Mouse (Mus musculus) neural tube, embryonic 13.5 days (tissue): ENCODE measurements around the gene Mbd3. TPM values are rescaled to one million over a fixed set of nuclear protein-coding genes. Genes with fewer than 3 reads are reported as not detected.
A peak's percentile ranks its signal among the peaks of the same experiment; 100 is the strongest.

ENCODE experiments used
- ATAC-seq: fragments of 200-750 bp; cut with Nextera tagmentation; 2 replicates; pipeline ENCODE4 v1.8.0; 2017; ENCODE audit warnings: low read depth, mild to moderate bottlenecking, moderate TSS enrichment, moderate library complexity
- H3K27ac ChIP-seq: fragments of 300-500 bp; sonication (generic); replicated peaks from 2 replicates; pipeline ENCODE4 v1.5.1; 2015; ENCODE audit warnings: moderate library complexity, mild to moderate bottlenecking, inconsistent platforms
- H3K27me3 ChIP-seq: fragments of 300-500 bp; sonication (generic); 2 replicates; pipeline ENCODE4 v1.6.1; 2015; ENCODE audit warnings: mild to moderate bottlenecking, inconsistent platforms
- H3K36me3 ChIP-seq: fragments of 300-500 bp; sonication (generic); 2 replicates; pipeline ENCODE4 v1.6.1; 2015; ENCODE audit warnings: mild to moderate bottlenecking, inconsistent platforms
- H3K4me1 ChIP-seq: fragments of 300-500 bp; sonication (generic); replicated peaks from 2 replicates; pipeline ENCODE4 v1.6.1; 2015; ENCODE audit warnings: inconsistent platforms
- H3K4me2 ChIP-seq: fragments of 300-500 bp; sonication (generic); 2 replicates; pipeline ENCODE4 v1.6.1; 2015; ENCODE audit warnings: inconsistent platforms, mild to moderate bottlenecking, moderate library complexity
- H3K4me3 ChIP-seq: fragments of 300-500 bp; sonication (generic); 2 replicates; pipeline ENCODE4 v1.5.1; 2015; ENCODE audit warnings: mild to moderate bottlenecking, inconsistent platforms
- H3K9ac ChIP-seq: fragments of 300-500 bp; sonication (generic); 2 replicates; pipeline ENCODE4 v1.6.1; 2015; ENCODE audit warnings: moderate library complexity, mild to moderate bottlenecking, inconsistent platforms
- H3K9me3 ChIP-seq: fragments of 300-500 bp; sonication (generic); 2 replicates; pipeline ENCODE4 v1.6.1; 2016; ENCODE audit warnings: inconsistent platforms
- WGBS: fragments of 180-500 bp; shearing (Covaris S2); methylation state at CpG from one replicate; pipeline ENCODE4 v1.1.7; 2015; 5-methylcytosine and 5-hydroxymethylcytosine counted together
- polyA plus RNA-seq: library from polyadenylated mRNA; unstranded; fragments of >200 nt; fragmentation: Nextera tagmentation; extraction: Ambion mirVana; gene quantifications from 2 replicates; pipeline ENCODE4 v1.2.1, GENCODE M21; 2015

The Mbd3 gene
- polyA plus RNA-seq, 1 experiment from 2014 or later = 241 TPM

DNA sequence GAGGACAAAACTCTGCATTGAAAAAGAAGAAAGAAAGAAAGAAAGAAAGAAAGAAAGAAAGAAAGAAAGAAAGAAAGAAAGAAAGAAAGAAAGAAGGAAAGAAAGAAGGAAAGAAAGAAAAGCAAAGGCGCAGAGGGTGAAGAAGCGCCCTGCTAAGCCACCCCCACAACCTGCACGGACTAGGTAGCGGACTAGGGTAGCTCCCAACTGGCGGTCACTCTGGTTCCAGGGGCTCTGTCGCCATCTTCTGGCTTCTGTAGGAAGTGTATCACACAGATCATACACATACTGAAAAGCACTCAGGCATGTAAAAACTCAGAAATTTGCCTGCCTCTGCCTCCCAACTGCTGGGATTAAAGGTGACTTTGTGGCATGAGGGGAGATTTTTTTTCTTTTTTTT is 25.3 kb downstream of the Mbd3 start:
- no peaks in the 10 kb centered on the region for H3K9me3 ChIP-seq
- peaks cover 9% of the 10 kb centered on the region for H3K4me1 ChIP-seq
- ATAC-seq = no peak
- H3K27ac ChIP-seq = no peak overlapping the region
- no peak overlapping the region for H3K4me2 ChIP-seq
- H3K27me3 ChIP-seq = no peaks in the 10 kb centered on the region
- no peaks in the 10 kb centered on the region for H3K36me3 ChIP-seq
- H3K4me3 ChIP-seq = no peak overlapping the region
- 19% methylated on average over 6 of the region's 6 CpGs for WGBS
- no peak overlapping the region for H3K9ac ChIP-seq

DNA sequence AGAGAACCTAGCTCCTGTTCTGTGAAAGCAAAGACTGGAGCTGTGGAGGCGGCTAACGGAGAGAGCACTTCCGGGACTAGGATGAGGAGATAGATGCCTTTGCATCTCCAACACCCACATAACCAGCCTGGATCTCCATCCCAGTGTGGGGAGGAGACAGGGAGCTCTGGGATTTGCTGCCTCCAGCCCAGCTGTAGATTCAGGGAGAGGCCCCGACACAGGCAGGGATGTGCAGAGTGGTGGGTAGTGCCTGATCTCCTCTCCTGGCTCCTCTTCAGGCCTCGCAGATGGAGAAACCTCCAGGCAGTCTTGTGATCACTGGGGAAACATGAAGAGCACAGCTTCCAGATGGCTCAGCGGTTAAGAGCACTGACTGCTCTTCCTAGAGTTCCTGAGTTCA is 26.6 kb downstream of the Mbd3 start:
- peaks cover 9% of the 10 kb centered on the region for H3K4me1 ChIP-seq
- no peak overlapping the region for H3K4me3 ChIP-seq
- no peak overlapping the region for H3K27ac ChIP-seq
- no peaks in the 10 kb centered on the region for H3K9me3 ChIP-seq
- no peak for ATAC-seq
- 78% methylated on average over 6 of the region's 6 CpGs for WGBS
- H3K36me3 ChIP-seq = no peaks in the 10 kb centered on the region
- H3K27me3 ChIP-seq = peaks cover 3% of the 10 kb centered on the region; the same call in 1 of the 2 replicates
- H3K9ac ChIP-seq = 0 out of 2 replicates have a peak overlapping the region, but pooled peaks have one; percentile 1
- H3K4me2 ChIP-seq = no peak overlapping the region

DNA sequence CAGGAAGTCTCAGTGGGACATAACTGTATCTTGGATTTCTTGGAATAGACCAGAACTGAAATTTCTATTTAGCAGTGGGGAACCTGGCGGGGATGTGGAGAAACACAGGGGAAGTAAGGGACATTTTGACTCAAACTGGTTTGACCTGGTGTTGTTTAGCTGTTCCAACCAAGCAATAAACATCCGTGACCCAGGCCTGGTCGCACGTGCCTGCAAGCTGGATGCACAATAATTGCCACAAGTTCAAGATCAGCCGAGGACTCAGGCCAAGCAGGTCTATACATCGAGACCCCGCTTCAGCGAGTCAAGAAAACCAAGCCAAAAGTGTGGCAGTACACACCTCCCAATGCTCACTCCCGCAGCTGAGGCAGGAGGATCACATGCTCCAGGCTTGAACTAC is 27.4 kb downstream of the Mbd3 start:
- Histone ChIP-seq H3K27me3 (peaks cover 10% of the 10 kb centered on the region), H3K36me3 (no peaks in the 10 kb centered on the region), H3K9ac (peak overlapping the region; percentile 49), H3K9me3 (no peaks in the 10 kb centered on the region), H3K4me2 (peak overlapping the region; percentile 29), H3K27ac (no peak overlapping the region), H3K4me3 (peak overlapping the region; percentile 22; the same call in 1 of the 2 replicates), H3K4me1 (peaks cover 9% of the 10 kb centered on the region)
- 46% methylated on average over 9 of the region's 9 CpGs for WGBS
- no peak for ATAC-seq

DNA sequence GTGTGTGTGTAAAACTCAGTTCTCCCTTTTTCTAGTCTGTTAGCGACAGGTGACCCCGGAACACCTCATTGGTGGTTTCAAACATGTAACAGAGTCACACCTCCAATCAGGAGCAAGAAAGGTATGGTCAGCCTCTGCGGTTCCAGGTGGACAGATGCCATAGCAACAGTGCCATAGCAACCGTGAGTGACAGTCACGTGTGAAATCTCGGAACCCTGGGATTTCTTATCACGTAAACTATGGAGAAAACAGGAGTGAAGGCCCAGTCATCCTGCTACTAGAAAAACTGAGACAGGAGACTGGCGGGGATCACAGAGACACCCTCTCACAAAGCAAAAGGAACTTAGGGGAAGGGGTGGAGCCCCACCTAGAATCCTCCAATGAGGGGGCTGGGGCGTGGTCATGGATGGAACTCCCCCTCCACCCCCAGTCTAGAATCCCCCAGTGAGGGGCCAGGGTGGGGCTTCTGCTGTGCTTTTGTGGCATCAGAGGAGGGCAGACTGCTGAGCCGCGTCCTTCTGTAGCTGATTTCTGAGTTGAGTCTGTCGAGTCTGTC is 27.9 kb downstream of the Mbd3 start:
- peak overlapping the region; percentile 29 for H3K4me2 ChIP-seq
- H3K9me3 ChIP-seq = no peaks in the 10 kb centered on the region
- ATAC-seq = peak; percentile 63
- peaks cover 9% of the 10 kb centered on the region for H3K4me1 ChIP-seq
- WGBS = 4% methylated on average over 12 of the region's 12 CpGs
- peak overlapping the region; percentile 22 for H3K4me3 ChIP-seq
- no peaks in the 10 kb centered on the region for H3K36me3 ChIP-seq
- H3K9ac ChIP-seq = peak overlapping the region; percentile 49; the same call in 1 of the 2 replicates
- no peak overlapping the region for H3K27ac ChIP-seq
- H3K27me3 ChIP-seq = peaks cover 12% of the 10 kb centered on the region

DNA sequence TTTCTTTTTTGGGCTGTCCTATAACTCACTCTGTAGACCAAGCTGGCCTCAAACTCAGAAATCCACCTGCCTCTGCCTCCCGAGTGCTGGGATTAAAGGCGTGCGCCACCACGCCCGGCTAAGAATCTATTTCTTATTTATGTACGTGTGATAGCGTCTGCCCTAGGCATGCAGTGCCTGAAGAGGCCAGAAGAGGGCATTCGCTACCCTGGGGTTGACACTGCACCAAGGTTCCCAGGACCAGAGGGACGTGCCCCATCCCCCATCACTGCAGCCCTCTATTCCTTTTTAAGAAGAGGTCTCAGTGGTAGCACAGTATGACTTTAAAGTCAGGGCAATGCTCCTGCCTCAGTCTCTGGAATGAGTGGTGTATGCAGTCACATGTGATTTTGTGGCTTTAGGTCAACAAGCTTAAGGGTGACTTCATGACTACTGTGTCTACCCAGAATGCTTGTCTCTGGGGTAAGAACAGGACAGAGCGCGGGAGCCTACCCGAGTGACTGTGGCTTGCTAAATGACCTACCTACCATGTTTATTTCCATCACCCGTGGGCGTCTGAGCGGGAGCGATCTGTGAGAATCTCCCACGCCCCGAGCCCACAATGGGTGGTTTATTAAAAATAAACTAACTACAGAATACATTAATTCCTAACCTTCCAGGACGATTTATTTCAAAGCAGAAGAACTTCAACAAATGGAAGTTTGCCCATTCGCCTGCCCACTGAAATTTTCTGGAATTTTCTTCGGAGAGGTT is 29.2 kb downstream of the Mbd3 start:
- Histone ChIP-seq H3K4me2 (no peak overlapping the region), H3K4me3 (no peak overlapping the region), H3K27me3 (peaks cover 12% of the 10 kb centered on the region), H3K4me1 (peaks cover 9% of the 10 kb centered on the region), H3K27ac (no peak overlapping the region), H3K9ac (no peak overlapping the region), H3K36me3 (no peaks in the 10 kb centered on the region), H3K9me3 (no peaks in the 10 kb centered on the region)
- no peak for ATAC-seq
- WGBS = 85% methylated on average over 21 of the region's 21 CpGs

DNA sequence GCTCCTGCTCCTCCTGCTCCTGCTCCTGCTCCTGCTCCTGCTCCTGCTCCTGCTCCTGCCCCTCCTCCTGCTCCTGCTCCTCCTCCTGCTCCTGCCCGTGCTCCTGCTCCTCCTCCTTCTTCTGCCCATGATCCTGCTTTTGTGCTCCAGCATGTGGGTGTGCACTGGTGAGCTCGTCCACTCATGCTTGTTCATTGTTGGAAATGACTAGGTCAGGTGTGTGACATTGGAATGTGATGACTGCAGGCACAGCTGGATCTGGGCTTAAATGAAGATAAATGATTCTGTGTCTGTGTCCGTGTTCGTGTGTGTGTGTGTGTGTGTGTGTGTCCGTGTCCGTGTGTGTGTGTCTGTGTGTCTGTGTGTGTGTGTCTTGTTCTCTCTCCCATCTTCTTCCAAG is 31.0 kb downstream of the Mbd3 start:
- WGBS = 87% methylated on average over 6 of the region's 6 CpGs
- Histone ChIP-seq H3K9me3 (no peaks in the 10 kb centered on the region), H3K27me3 (peaks cover 25% of the 10 kb centered on the region)

DNA sequence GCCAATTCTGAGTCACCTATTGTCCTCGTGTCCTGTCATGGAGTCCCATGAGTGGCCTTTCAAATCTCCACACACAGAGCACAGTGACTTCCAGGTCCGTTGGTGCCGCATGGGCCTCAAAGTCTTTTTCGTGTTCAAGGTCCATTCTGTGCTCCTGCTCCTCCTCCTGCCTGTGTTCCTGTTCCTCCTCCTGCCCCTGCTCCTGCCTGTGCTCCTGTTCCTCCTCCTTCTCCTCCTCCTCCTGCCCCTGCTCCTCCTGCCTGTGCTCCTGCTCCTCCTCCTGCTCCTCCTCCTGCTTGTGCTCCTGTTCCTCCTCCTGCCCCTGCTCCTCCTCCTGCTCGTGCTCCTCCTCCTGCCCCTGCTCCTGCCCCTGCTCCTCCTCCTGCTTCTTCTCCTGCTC is 31.4 kb downstream of the Mbd3 start:
- no peak for ATAC-seq
- H3K27me3 ChIP-seq = peaks cover 26% of the 10 kb centered on the region
- peaks cover 15% of the 10 kb centered on the region for H3K4me1 ChIP-seq
- WGBS = 66% methylated on average over 5 of the region's 5 CpGs
- no peak overlapping the region for H3K4me2 ChIP-seq
- H3K27ac ChIP-seq = no peak overlapping the region
- H3K36me3 ChIP-seq = no peaks in the 10 kb centered on the region
- H3K4me3 ChIP-seq = no peak overlapping the region
- no peak overlapping the region for H3K9ac ChIP-seq
- no peaks in the 10 kb centered on the region for H3K9me3 ChIP-seq

More for the DNA sequence above, 31.0 kb downstream of the Mbd3 start:
- Histone ChIP-seq H3K27ac (no peak overlapping the region), H3K4me3 (no peak overlapping the region), H3K4me1 (peaks cover 15% of the 10 kb centered on the region), H3K36me3 (no peaks in the 10 kb centered on the region), H3K4me2 (no peak overlapping the region), H3K9ac (no peak overlapping the region)
- no peak for ATAC-seq

DNA sequence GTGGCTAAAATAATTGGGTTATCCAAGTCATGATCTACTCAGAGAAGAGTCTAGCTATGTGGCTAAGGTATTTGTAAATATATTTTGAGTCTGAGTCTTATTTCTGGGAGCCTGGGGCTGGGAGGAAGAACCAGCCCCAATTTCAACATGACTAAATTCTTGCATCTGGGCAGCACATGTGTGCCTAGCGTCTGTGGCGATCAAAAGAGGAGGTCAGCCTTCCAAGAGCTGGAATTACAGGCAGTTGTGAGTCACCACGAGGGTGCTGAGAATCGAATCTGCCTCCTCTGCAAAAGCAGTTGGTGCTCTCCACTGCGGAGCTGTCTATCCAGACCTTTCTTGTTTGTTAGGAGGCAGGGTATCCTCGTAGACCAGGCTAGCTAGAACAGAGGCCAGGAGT is 33.6 kb downstream of the Mbd3 start:
- Histone ChIP-seq H3K27me3 (peaks cover 33% of the 10 kb centered on the region), H3K4me1 (peaks cover 5% of the 10 kb centered on the region; the same call in 1 of the 2 replicates), H3K36me3 (no peaks in the 10 kb centered on the region), H3K9me3 (no peaks in the 10 kb centered on the region), H3K4me2 (no peak overlapping the region), H3K9ac (no peak overlapping the region), H3K4me3 (no peak overlapping the region), H3K27ac (no peak overlapping the region)
- 67% methylated on average over 6 of the region's 6 CpGs for WGBS
- no peak for ATAC-seq

DNA sequence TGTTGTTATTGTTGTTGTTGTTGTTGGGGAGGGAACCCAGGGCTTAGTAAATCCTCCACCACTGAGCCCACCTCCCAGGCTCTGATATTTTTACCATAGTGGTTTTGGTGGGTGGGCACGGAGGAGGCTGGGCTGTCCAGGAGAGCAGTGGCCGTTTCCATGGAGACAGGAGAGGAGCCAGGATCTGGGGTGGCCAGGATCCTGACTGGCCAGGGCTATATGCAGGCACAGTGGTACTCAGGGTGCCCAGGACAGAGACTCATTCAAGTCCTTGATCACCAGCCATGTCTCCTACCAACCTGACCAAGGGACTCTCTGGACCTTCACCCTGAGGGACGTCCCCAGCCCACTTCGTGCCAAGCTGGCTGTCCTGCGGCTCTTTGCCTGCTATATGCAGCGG is 35.6 kb downstream of the Mbd3 start:
- no peak overlapping the region for H3K27ac ChIP-seq
- peaks cover 52% of the 10 kb centered on the region for H3K27me3 ChIP-seq
- H3K4me1 ChIP-seq = peaks cover 5% of the 10 kb centered on the region; the same call in 1 of the 2 replicates
- H3K4me3 ChIP-seq = no peak overlapping the region
- no peaks in the 10 kb centered on the region for H3K9me3 ChIP-seq
- H3K4me2 ChIP-seq = no peak overlapping the region
- ATAC-seq = no peak
- 38% methylated on average over 6 of the region's 6 CpGs for WGBS
- no peaks in the 10 kb centered on the region for H3K36me3 ChIP-seq
- H3K9ac ChIP-seq = no peak overlapping the region

DNA sequence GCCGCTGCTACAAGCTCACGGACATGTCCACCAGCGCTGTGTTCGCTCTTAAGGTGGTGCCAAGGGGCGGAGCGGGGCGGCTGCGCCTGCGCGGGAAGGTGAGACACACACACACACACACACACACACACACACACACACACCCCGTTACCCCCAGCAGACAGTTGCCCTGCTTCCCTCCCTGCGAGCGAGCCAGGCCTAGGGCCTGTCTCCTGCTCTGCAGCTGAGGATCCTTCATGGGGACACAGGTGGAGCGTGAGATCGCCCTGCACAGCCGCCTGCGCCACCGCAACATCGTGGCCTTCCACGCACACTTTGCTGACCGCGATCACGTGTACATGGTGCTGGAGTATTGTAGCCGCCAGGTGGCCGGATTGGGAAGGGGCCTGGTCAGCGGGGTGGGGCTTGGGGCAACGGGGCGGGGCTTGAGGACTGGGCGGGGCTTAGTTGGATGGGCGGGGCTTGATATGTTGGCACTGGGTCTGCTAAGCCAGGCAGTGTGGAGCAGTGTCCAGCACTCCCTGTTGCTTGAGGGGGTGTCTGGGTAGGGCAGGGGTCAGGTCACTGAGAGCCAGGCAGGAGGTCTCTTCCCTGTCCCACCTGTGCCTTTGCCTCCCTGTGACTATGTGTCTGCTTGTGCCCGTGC is 41.2 kb downstream of the Mbd3 start:
- Histone ChIP-seq H3K36me3 (no peaks in the 10 kb centered on the region), H3K4me1 (peaks cover 19% of the 10 kb centered on the region), H3K27me3 (peaks cover 83% of the 10 kb centered on the region), H3K9ac (peak overlapping the region; percentile 47), H3K27ac (no peak overlapping the region), H3K9me3 (no peaks in the 10 kb centered on the region), H3K4me2 (peak overlapping the region; percentile 52), H3K4me3 (peak overlapping the region; percentile 27)
- ATAC-seq = peak; percentile 52
- WGBS = 7% methylated on average over 31 of the region's 31 CpGs

DNA sequence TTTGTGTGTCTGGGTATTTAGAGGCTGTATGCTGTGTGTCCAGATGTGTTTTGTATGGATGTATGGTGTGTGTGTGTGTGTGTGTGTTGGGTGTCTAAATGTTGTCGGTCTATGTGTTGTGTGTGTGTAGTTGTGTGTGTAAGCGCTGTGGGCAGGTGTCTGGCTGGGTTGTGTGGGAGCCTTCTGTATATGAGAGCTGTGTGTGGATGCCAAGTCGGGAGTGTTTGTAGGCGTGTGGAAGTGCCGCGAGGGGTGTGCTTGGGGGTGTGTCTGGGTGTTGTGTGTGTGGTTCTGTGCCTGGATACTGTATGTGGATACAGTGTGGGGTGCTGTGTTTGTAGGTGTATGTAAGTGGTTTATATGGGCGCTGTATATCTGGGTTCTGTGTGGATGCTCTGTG is 42.0 kb downstream of the Mbd3 start:
- Histone ChIP-seq H3K9me3 (no peaks in the 10 kb centered on the region), H3K36me3 (no peaks in the 10 kb centered on the region), H3K27me3 (peaks cover 87% of the 10 kb centered on the region), H3K27ac (no peak overlapping the region), H3K4me3 (no peak overlapping the region), H3K9ac (no peak overlapping the region), H3K4me2 (no peak overlapping the region; the same call in 1 of the 2 replicates), H3K4me1 (peaks cover 19% of the 10 kb centered on the region)
- no peak for ATAC-seq
- 40% methylated on average over 7 of the region's 7 CpGs for WGBS

DNA sequence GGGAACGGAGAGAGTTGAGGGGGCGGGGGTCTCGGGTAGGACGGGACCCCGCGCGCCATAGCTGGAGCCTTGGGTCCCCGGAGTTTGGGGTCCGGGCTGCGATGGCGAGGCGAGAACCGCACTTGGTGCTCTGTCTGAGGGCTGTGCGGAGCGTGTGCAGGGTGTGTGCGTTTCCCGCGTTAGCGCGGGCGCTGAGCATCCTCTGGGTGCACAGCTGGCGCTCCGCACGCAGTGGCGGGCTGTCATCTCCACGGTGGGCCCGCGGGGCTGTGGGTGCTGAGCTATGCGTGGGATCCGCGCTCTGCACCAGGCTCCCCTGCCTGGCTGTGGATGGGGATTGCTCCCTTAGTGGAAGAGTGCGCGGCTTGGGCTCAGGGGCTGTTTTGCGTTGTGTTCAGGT is 42.6 kb downstream of the Mbd3 start:
- WGBS = 1% methylated on average over 34 of the region's 34 CpGs
- H3K27me3 ChIP-seq = peaks cover 93% of the 10 kb centered on the region
- H3K27ac ChIP-seq = no peak overlapping the region
- peaks cover 19% of the 10 kb centered on the region for H3K4me1 ChIP-seq
- no peaks in the 10 kb centered on the region for H3K9me3 ChIP-seq
- peak overlapping the region; percentile 54 for H3K4me2 ChIP-seq
- no peaks in the 10 kb centered on the region for H3K36me3 ChIP-seq
- no peak for ATAC-seq
- peak overlapping the region; percentile 34; the same call in 1 of the 2 replicates for H3K9ac ChIP-seq
- peak overlapping the region; percentile 33 for H3K4me3 ChIP-seq
